Mouse (Mus musculus) embryonic facial prominence, embryonic 13.5 days (tissue): ENCODE results near the gene Blcap. TPM values are rescaled to one million over a fixed set of nuclear protein-coding genes. Genes with fewer than 3 reads are reported as not detected.

Source experiments
- ATAC-seq: fragments of 200-750 bp; cut with Nextera tagmentation; 2 replicates; pipeline ENCODE4 v1.8.0; 2017; ENCODE audit warnings: low read depth; ENCODE audit not compliant: insufficient number of reproducible peaks, insufficient read depth, low FRiP score, low TSS enrichment
- H3K27ac ChIP-seq: fragments of 300-500 bp; sonication (generic); 2 replicates; pipeline ENCODE4 v1.5.1; 2015; ENCODE audit warnings: moderate library complexity, mild to moderate bottlenecking, inconsistent platforms
- H3K27me3 ChIP-seq: fragments of 300-500 bp; sonication (generic); 2 replicates; pipeline ENCODE4 v1.6.1; 2015; ENCODE audit warnings: mild to moderate bottlenecking, inconsistent platforms
- H3K36me3 ChIP-seq: fragments of 300-500 bp; sonication (generic); 2 replicates; pipeline ENCODE4 v1.6.1; 2015; ENCODE audit warnings: mild to moderate bottlenecking, inconsistent platforms
- H3K4me1 ChIP-seq: fragments of 300-500 bp; sonication (generic); 2 replicates; pipeline ENCODE4 v1.6.1; 2015; ENCODE audit warnings: inconsistent platforms
- H3K4me2 ChIP-seq: fragments of 300-500 bp; sonication (generic); 2 replicates; pipeline ENCODE4 v1.6.1; 2015; ENCODE audit warnings: moderate library complexity, mild to moderate bottlenecking, inconsistent platforms
- H3K4me3 ChIP-seq: fragments of 300-500 bp; sonication (generic); 2 replicates; pipeline ENCODE4 v1.5.1; 2015; ENCODE audit warnings: mild to moderate bottlenecking, inconsistent platforms
- H3K9ac ChIP-seq: fragments of 300-500 bp; sonication (generic); 2 replicates; pipeline ENCODE4 v1.6.1; 2015; ENCODE audit warnings: mild to moderate bottlenecking, inconsistent platforms
- H3K9me3 ChIP-seq: fragments of 300-500 bp; sonication (generic); 2 replicates; pipeline ENCODE4 v1.6.1; 2016; ENCODE audit warnings: inconsistent platforms
- WGBS: fragments of 180-500 bp; shearing (Covaris S2); methylation state at CpG from one replicate; pipeline ENCODE4 v1.1.7; 2015; ENCODE audit warnings: mixed read lengths; 5-methylcytosine and 5-hydroxymethylcytosine counted together
- polyA plus RNA-seq: library from polyadenylated mRNA; unstranded; fragments of >200 nt; fragmentation: Nextera tagmentation; extraction: Ambion mirVana; gene quantifications from 2 replicates; pipeline ENCODE4 v1.2.1, GENCODE M21; 2015

Blcap gene
- polyA plus RNA-seq, 1 experiment from 2014 or later: 66.7 TPM

- Histone ChIP-seq H3K4me2 (no peak overlapping the region), H3K27ac (no peak overlapping the region), H3K9me3 (no peaks in the 10 kb centered on the region), H3K27me3 (no peaks in the 10 kb centered on the region), H3K36me3 (no peaks in the 10 kb centered on the region), H3K9ac (no peak overlapping the region), H3K4me3 (no peak overlapping the region), H3K4me1 (peaks cover 14% of the 10 kb centered on the region)
- no peak for ATAC-seq
- 62% methylated on average over 9 of the region's 9 CpGs for WGBS
Observed at GRCm38 (mm10) chr2:157569796-157570485, 1.1 kb downstream of the Blcap start.

GRCm38 (mm10) chr2:157568881-157569280 is 2.2 kb downstream of the Blcap start:
- H3K9me3 ChIP-seq: no peaks in the 10 kb centered on the region
- H3K4me1 ChIP-seq: peaks cover 21% of the 10 kb centered on the region
- no peak overlapping the region for H3K4me2 ChIP-seq
- peaks cover 3% of the 10 kb centered on the region for H3K36me3 ChIP-seq
- 34% methylated on average over 2 of the region's 2 CpGs for WGBS
- H3K4me3 ChIP-seq: no peak overlapping the region
- H3K27ac ChIP-seq: no peak overlapping the region
- ATAC-seq: no peak
- H3K9ac ChIP-seq: no peak overlapping the region
- no peaks in the 10 kb centered on the region for H3K27me3 ChIP-seq

- 83% methylated on average over 11 of the region's 11 CpGs for WGBS
Observed at GRCm38 (mm10) chr2:157567235-157567961, 3.7 kb downstream of the Blcap start.

GRCm38 (mm10) chr2:157566260-157566952 is 4.7 kb downstream of the Blcap start:
- Histone ChIP-seq H3K36me3 (peaks cover 27% of the 10 kb centered on the region), H3K4me3 (peak overlapping the region; percentile 96), H3K4me1 (peaks cover 37% of the 10 kb centered on the region), H3K9ac (peak overlapping the region; percentile 97), H3K4me2 (peak overlapping the region; percentile 86), H3K27me3 (no peaks in the 10 kb centered on the region), H3K27ac (peak overlapping the region; percentile 90), H3K9me3 (peaks cover 17% of the 10 kb centered on the region)
- WGBS: under 1% methylated on average over 36 of the region's 36 CpGs
- ATAC-seq: peak; percentile 77

More at GRCm38 (mm10) chr2:157567235-157567961, 3.7 kb downstream of the Blcap start:
- peak overlapping the region; percentile 86 for H3K4me2 ChIP-seq
- peaks cover 7% of the 10 kb centered on the region; the same call in 1 of the 2 replicates for H3K9me3 ChIP-seq
- H3K27me3 ChIP-seq: no peaks in the 10 kb centered on the region
- ATAC-seq: no peak
- peak overlapping the region; percentile 96 for H3K4me3 ChIP-seq
- H3K27ac ChIP-seq: peak overlapping the region; percentile 90
- peaks cover 27% of the 10 kb centered on the region for H3K4me1 ChIP-seq
- H3K9ac ChIP-seq: peak overlapping the region; percentile 97
- peaks cover 17% of the 10 kb centered on the region for H3K36me3 ChIP-seq

GRCm38 (mm10) chr2:157565898-157566259 is 5.2 kb downstream of the Blcap start:
- Histone ChIP-seq H3K4me2 (peak overlapping the region; percentile 86), H3K4me3 (peak overlapping the region; percentile 96), H3K36me3 (peaks cover 33% of the 10 kb centered on the region), H3K9ac (peak overlapping the region; percentile 97), H3K4me1 (peaks cover 41% of the 10 kb centered on the region), H3K27me3 (no peaks in the 10 kb centered on the region), H3K9me3 (peaks cover 22% of the 10 kb centered on the region), H3K27ac (peak overlapping the region; percentile 90)
- ATAC-seq: 0 out of 2 replicates have a peak, but pooled peaks have one; percentile 28
- WGBS: 0% methylated on average over 35 of the region's 35 CpGs

- no peak overlapping the region for H3K27ac ChIP-seq
- H3K36me3 ChIP-seq: peaks cover 35% of the 10 kb centered on the region
- 8% methylated on average over 13 of the region's 13 CpGs for WGBS
- ATAC-seq: no peak
- H3K9ac ChIP-seq: peak overlapping the region; percentile 97
- peak overlapping the region; percentile 96 for H3K4me3 ChIP-seq
- peak overlapping the region; percentile 86 for H3K4me2 ChIP-seq
- peaks cover 41% of the 10 kb centered on the region for H3K4me1 ChIP-seq
- peaks cover 24% of the 10 kb centered on the region for H3K9me3 ChIP-seq
- no peaks in the 10 kb centered on the region for H3K27me3 ChIP-seq
Observed at GRCm38 (mm10) chr2:157565446-157565845, 5.6 kb downstream of the Blcap start.

GRCm38 (mm10) chr2:157564723-157565122 is 6.4 kb downstream of the Blcap start:
- Histone ChIP-seq H3K4me1 (peaks cover 41% of the 10 kb centered on the region), H3K27me3 (no peaks in the 10 kb centered on the region), H3K27ac (no peak overlapping the region), H3K4me2 (peak overlapping the region; percentile 86), H3K4me3 (peak overlapping the region; percentile 96), H3K36me3 (peaks cover 42% of the 10 kb centered on the region), H3K9me3 (peaks cover 31% of the 10 kb centered on the region), H3K9ac (peak overlapping the region; percentile 97)
- 53% methylated on average over 4 of the region's 4 CpGs for WGBS
- ATAC-seq: no peak

- 57% methylated on average over 2 of the region's 2 CpGs for WGBS
- Histone ChIP-seq H3K27me3 (no peaks in the 10 kb centered on the region), H3K4me1 (peaks cover 50% of the 10 kb centered on the region), H3K9me3 (peaks cover 46% of the 10 kb centered on the region), H3K36me3 (peaks cover 58% of the 10 kb centered on the region), H3K4me3 (no peak overlapping the region), H3K4me2 (no peak overlapping the region), H3K27ac (no peak overlapping the region), H3K9ac (no peak overlapping the region)
- no peak for ATAC-seq
Observed at GRCm38 (mm10) chr2:157563031-157563430, 8.0 kb downstream of the Blcap start.

- Histone ChIP-seq H3K4me1 (peaks cover 55% of the 10 kb centered on the region), H3K27ac (peak overlapping the region; percentile 39), H3K27me3 (no peaks in the 10 kb centered on the region), H3K9me3 (peaks cover 55% of the 10 kb centered on the region), H3K36me3 (peaks cover 75% of the 10 kb centered on the region), H3K9ac (peak overlapping the region; percentile 58), H3K4me3 (peak overlapping the region; percentile 54), H3K4me2 (peak overlapping the region; percentile 68)
- ATAC-seq: no peak
- 45% methylated on average over 27 of the region's 27 CpGs for WGBS
Observed at GRCm38 (mm10) chr2:157561165-157561836, 9.8 kb downstream of the Blcap start.

- no peak for ATAC-seq
- WGBS: 51% methylated on average over 33 of the region's 33 CpGs
- Histone ChIP-seq H3K27me3 (no peaks in the 10 kb centered on the region), H3K9me3 (peaks cover 55% of the 10 kb centered on the region), H3K36me3 (peaks cover 82% of the 10 kb centered on the region), H3K4me1 (peaks cover 63% of the 10 kb centered on the region), H3K9ac (peak overlapping the region; percentile 76), H3K27ac (peak overlapping the region; percentile 76), H3K4me3 (peak overlapping the region; percentile 54), H3K4me2 (peak overlapping the region; percentile 68)
Observed at GRCm38 (mm10) chr2:157560302-157560701, 10.8 kb downstream of the Blcap start.

- peak within 1 kb of the TSS; percentile 68 for H3K4me2 ChIP-seq
- H3K9ac ChIP-seq: peak within 1 kb of the TSS; percentile 76
- peaks cover 61% of the 10 kb centered on the region for H3K4me1 ChIP-seq
- no peaks in the 10 kb centered on the region for H3K27me3 ChIP-seq
- peaks cover 55% of the 10 kb centered on the region for H3K9me3 ChIP-seq
- ATAC-seq: peak; percentile 20; the same call in 1 of the 2 replicates
- H3K4me3 ChIP-seq: peak within 1 kb of the TSS; percentile 54
- 64% methylated on average over 27 of the region's 27 CpGs for WGBS
- H3K36me3 ChIP-seq: peaks cover 82% of the 10 kb centered on the region
- peak within 1 kb of the TSS; percentile 76 for H3K27ac ChIP-seq
Observed at GRCm38 (mm10) chr2:157559858-157560257, 11.2 kb downstream of the Blcap start, which contains the start of gene Nnat. Gene Nnat (plus strand): TSS chr2:157560078.
